Mouse (Mus musculus): ENCODE results near the gene Naa30. TPM values are rescaled to one million over a fixed set of nuclear protein-coding genes. Genes with fewer than 3 reads are reported as not detected.
"Not testable (repeated sequence)": the region's sequence is repeated elsewhere in the genome, so short reads cannot be mapped to it uniquely, and the experiment has no call there.

Naa30 gene
- polyA plus RNA-seq, 1 experiment from 2014 or later: 14.0 TPM

- WGBS: 50% methylated on average over 16 of the region's 16 CpGs
- H3K4me3 ChIP-seq: peak overlapping the region; percentile 77
- H3K36me3 ChIP-seq (replicated peaks): no peaks in the 10 kb centered on the region
- no peaks in the 10 kb centered on the region for H3K9me3 ChIP-seq
- ATAC-seq (replicated peaks): no peak
- no peaks in the 10 kb centered on the region for H3K27me3 ChIP-seq (replicated peaks)
- peak overlapping the region; percentile 74 for H3K4me2 ChIP-seq
- no peak overlapping the region for H3K27ac ChIP-seq
- peak overlapping the region; percentile 87 for H3K9ac ChIP-seq
- H3K4me1 ChIP-seq: peaks cover 36% of the 10 kb centered on the region
Observed at GRCm38 (mm10) chr14:49173290-49174135, 1.5 kb downstream of the Naa30 start.

- no peak overlapping the region for H3K27ac ChIP-seq
- H3K9me3 ChIP-seq: no peaks in the 10 kb centered on the region
- H3K27me3 ChIP-seq (replicated peaks): no peaks in the 10 kb centered on the region
- no peak for ATAC-seq (replicated peaks)
- H3K9ac ChIP-seq: no peak overlapping the region
- peaks cover 2% of the 10 kb centered on the region; the same call in 1 of the 2 replicates for H3K36me3 ChIP-seq (replicated peaks)
- no peak overlapping the region for H3K4me3 ChIP-seq
- no peak overlapping the region for H3K4me2 ChIP-seq
- peaks cover 13% of the 10 kb centered on the region for H3K4me1 ChIP-seq
- WGBS: 84% methylated on average over 3 of the region's 3 CpGs
Observed at GRCm38 (mm10) chr14:49179736-49180135, 7.7 kb downstream of the Naa30 start.

GRCm38 (mm10) chr14:49186270-49186669 is 14.2 kb downstream of the Naa30 start:
- no peaks in the 10 kb centered on the region for H3K27me3 ChIP-seq (replicated peaks)
- no peak overlapping the region for H3K4me2 ChIP-seq
- no peaks in the 10 kb centered on the region for H3K9me3 ChIP-seq
- H3K4me3 ChIP-seq: no peak overlapping the region
- no peak overlapping the region for H3K9ac ChIP-seq
- no peak overlapping the region for H3K27ac ChIP-seq
- no peaks in the 10 kb centered on the region for H3K4me1 ChIP-seq
- ATAC-seq (replicated peaks): no peak
- peaks cover 16% of the 10 kb centered on the region; the same call in 1 of the 2 replicates for H3K36me3 ChIP-seq (replicated peaks)
- 90% methylated on average over 2 of the region's 2 CpGs for WGBS

- no peaks in the 10 kb centered on the region for H3K27me3 ChIP-seq (replicated peaks)
- no peaks in the 10 kb centered on the region for H3K4me1 ChIP-seq
- H3K36me3 ChIP-seq (replicated peaks): no peaks in the 10 kb centered on the region
- no peaks in the 10 kb centered on the region for H3K9me3 ChIP-seq
- no peak overlapping the region for H3K4me3 ChIP-seq
- WGBS: 90% methylated on average over 2 of the region's 2 CpGs
- ATAC-seq (replicated peaks): no peak
- no peak overlapping the region for H3K27ac ChIP-seq
- H3K9ac ChIP-seq: no peak overlapping the region
- H3K4me2 ChIP-seq: no peak overlapping the region
Observed at GRCm38 (mm10) chr14:49197031-49197527, 25.1 kb downstream of the Naa30 start.

- Histone ChIP-seq H3K4me2 (no peak overlapping the region), H3K36me3 (replicated peaks) (no peaks in the 10 kb centered on the region), H3K27ac (no peak overlapping the region), H3K9me3 (no peaks in the 10 kb centered on the region), H3K4me1 (no peaks in the 10 kb centered on the region), H3K4me3 (no peak overlapping the region), H3K27me3 (replicated peaks) (no peaks in the 10 kb centered on the region), H3K9ac (no peak overlapping the region)
- no peak for ATAC-seq (replicated peaks)
- 80% methylated on average over 9 of the region's 9 CpGs for WGBS
Observed at GRCm38 (mm10) chr14:49201073-49201778, 29.2 kb downstream of the Naa30 start.

GRCm38 (mm10) chr14:49210215-49210614 is 38.2 kb downstream of the Naa30 start:
- H3K27ac ChIP-seq; H3K4me3 ChIP-seq; ATAC-seq (replicated peaks); H3K9ac ChIP-seq; H3K4me2 ChIP-seq; H3K36me3 ChIP-seq (replicated peaks); H3K4me1 ChIP-seq; H3K27me3 ChIP-seq (replicated peaks); H3K9me3 ChIP-seq: not testable (repeated sequence)
- 88% methylated on average over 3 of the region's 3 CpGs for WGBS

GRCm38 (mm10) chr14:49218677-49219076 is 46.7 kb downstream of the Naa30 start:
- no peak overlapping the region for H3K9ac ChIP-seq
- 69% methylated on average over 7 of the region's 7 CpGs for WGBS
- H3K27ac ChIP-seq: no peak overlapping the region
- no peaks in the 10 kb centered on the region for H3K27me3 ChIP-seq (replicated peaks)
- H3K4me1 ChIP-seq: no peaks in the 10 kb centered on the region
- no peak overlapping the region for H3K4me2 ChIP-seq
- no peaks in the 10 kb centered on the region for H3K9me3 ChIP-seq
- H3K36me3 ChIP-seq (replicated peaks): no peaks in the 10 kb centered on the region
- ATAC-seq (replicated peaks): no peak
- H3K4me3 ChIP-seq: no peak overlapping the region

- ATAC-seq (replicated peaks); H3K4me3 ChIP-seq: not testable (repeated sequence)
- 96% methylated on average over 4 of the region's 4 CpGs for WGBS
Observed at GRCm38 (mm10) chr14:49219466-49220022, 47.5 kb downstream of the Naa30 start.

GRCm38 (mm10) chr14:49221771-49222170 is 49.7 kb downstream of the Naa30 start:
- WGBS: 87% methylated on average over 2 of the region's 2 CpGs
- H3K27ac ChIP-seq: no peak overlapping the region
- no peak overlapping the region for H3K4me2 ChIP-seq
- no peaks in the 10 kb centered on the region for H3K4me1 ChIP-seq
- no peak overlapping the region for H3K9ac ChIP-seq
- no peak for ATAC-seq (replicated peaks)
- H3K27me3 ChIP-seq (replicated peaks): no peaks in the 10 kb centered on the region
- H3K36me3 ChIP-seq (replicated peaks): no peaks in the 10 kb centered on the region
- no peaks in the 10 kb centered on the region for H3K9me3 ChIP-seq
- H3K4me3 ChIP-seq: no peak overlapping the region

More at GRCm38 (mm10) chr14:49219466-49220022, 47.5 kb downstream of the Naa30 start:
- H3K9me3 ChIP-seq; H3K36me3 ChIP-seq (replicated peaks); H3K4me1 ChIP-seq; H3K27ac ChIP-seq; H3K27me3 ChIP-seq (replicated peaks); H3K4me2 ChIP-seq; H3K9ac ChIP-seq: not testable (repeated sequence)

- Histone ChIP-seq H3K4me3 (no peak overlapping the region), H3K27ac (no peak overlapping the region), H3K27me3 (replicated peaks) (no peaks in the 10 kb centered on the region), H3K4me2 (no peak overlapping the region), H3K36me3 (replicated peaks) (no peaks in the 10 kb centered on the region), H3K9me3 (no peaks in the 10 kb centered on the region), H3K4me1 (no peaks in the 10 kb centered on the region), H3K9ac (no peak overlapping the region)
- 79% methylated on average over 7 of the region's 7 CpGs for WGBS
- ATAC-seq (replicated peaks): no peak
Observed at GRCm38 (mm10) chr14:49226471-49226870, 54.4 kb downstream of the Naa30 start.

GRCm38 (mm10) chr14:49226986-49227385 is 55.0 kb downstream of the Naa30 start:
- Histone ChIP-seq H3K36me3 (replicated peaks) (no peaks in the 10 kb centered on the region), H3K9ac (no peak overlapping the region), H3K4me3 (no peak overlapping the region), H3K4me1 (no peaks in the 10 kb centered on the region), H3K27ac (no peak overlapping the region), H3K4me2 (no peak overlapping the region), H3K9me3 (no peaks in the 10 kb centered on the region), H3K27me3 (replicated peaks) (no peaks in the 10 kb centered on the region)
- WGBS: 77% methylated on average over 11 of the region's 11 CpGs
- ATAC-seq (replicated peaks): no peak

GRCm38 (mm10) chr14:49231845-49232244 is 59.8 kb downstream of the Naa30 start:
- H3K4me3 ChIP-seq: no peak overlapping the region
- H3K9ac ChIP-seq: no peak overlapping the region
- no peaks in the 10 kb centered on the region for H3K27me3 ChIP-seq (replicated peaks)
- H3K36me3 ChIP-seq (replicated peaks): no peaks in the 10 kb centered on the region
- H3K27ac ChIP-seq: no peak overlapping the region
- no peak for ATAC-seq (replicated peaks)
- H3K4me2 ChIP-seq: no peak overlapping the region
- no peaks in the 10 kb centered on the region for H3K4me1 ChIP-seq
- H3K9me3 ChIP-seq: no peaks in the 10 kb centered on the region
- WGBS: 86% methylated on average over 3 of the region's 3 CpGs

Data from midbrain, embryonic 15.5 days (tissue).